In genomic region chr7:144441976-144442375, GRCm38 (mm10) we compare ENCODE assay signal across 25 mouse cellular contexts.
"Had no signal": no experiment of that assay in that cellular context is flagged by ENCODE, and none has a peak within 500 bp of the region (broad histone marks: within the 10 kb centered on the region; RNA-seq: fewer than 3 reads in every experiment).

No protein-coding gene starts in this region.

- H3K27ac ChIP-seq: gastrocnemius, adult 2 months; heart, embryonic 10.5 days; heart, embryonic 13.5 days; heart, embryonic 15.5 days; hindbrain, embryonic 13.5 days; hindbrain, embryonic 15.5 days; hindbrain, postnatal 0 days; left cerebral cortex, adult 2 months; limb, embryonic 10.5 days; limb, embryonic 12.5 days; liver, embryonic 13.5 days had no signal

- H3K9ac ChIP-seq: heart, embryonic 13.5 days; heart, embryonic 15.5 days; hindbrain, embryonic 13.5 days; hindbrain, embryonic 15.5 days; limb, embryonic 12.5 days; liver, embryonic 13.5 days had no signal

- H3K4me3 ChIP-seq: gastrocnemius, adult 2 months; heart, embryonic 10.5 days; heart, embryonic 13.5 days; heart, embryonic 15.5 days; hindbrain, embryonic 13.5 days; hindbrain, embryonic 15.5 days; left cerebral cortex, adult 2 months; limb, embryonic 10.5 days; limb, embryonic 12.5 days; liver, embryonic 13.5 days had no signal

- ATAC-seq: hindbrain, postnatal 0 days; intestine, embryonic 16.5 days had no signal

- H3K4me1 ChIP-seq: heart, embryonic 10.5 days; heart, embryonic 13.5 days; heart, embryonic 15.5 days; hindbrain, embryonic 13.5 days; hindbrain, embryonic 15.5 days; limb, embryonic 10.5 days; limb, embryonic 12.5 days; liver, embryonic 13.5 days had no signal

- H3K4me2 ChIP-seq: heart, embryonic 13.5 days; heart, embryonic 15.5 days; hindbrain, embryonic 13.5 days; hindbrain, embryonic 15.5 days; limb, embryonic 12.5 days; liver, embryonic 11.5 days; liver, embryonic 13.5 days had no signal

- DNase-seq: gastrocnemius, adult 2 months; gastrocnemius, postnatal 10 days; gastrocnemius, postnatal 25 days; heart, adult 18-20 months; heart, postnatal 14 days; heart, postnatal 36 days; kidney, adult 11 months; kidney, adult 2 months; kidney, adult 9 months; kidney, postnatal 10 days; kidney, postnatal 25 days; kidney, postnatal 4 days; liver; liver, embryonic 13.5 days had no signal

- H3K27me3 ChIP-seq: heart, embryonic 13.5 days; heart, embryonic 15.5 days; hindbrain, embryonic 13.5 days; hindbrain, embryonic 15.5 days; limb, embryonic 12.5 days; liver, embryonic 13.5 days had no signal

- H3K9me3 ChIP-seq: heart, embryonic 10.5 days; heart, embryonic 13.5 days; heart, embryonic 15.5 days; hindbrain, embryonic 13.5 days; hindbrain, embryonic 15.5 days; limb, embryonic 10.5 days; limb, embryonic 12.5 days; liver, embryonic 13.5 days had no signal
